Mouse (Mus musculus): Measurements from ENCODE around the gene Rnpc3. TPM values are rescaled to one million over a fixed set of nuclear protein-coding genes. Genes with fewer than 3 reads are reported as not detected.
"Not testable (repeated sequence)": the region's sequence is repeated elsewhere in the genome, so short reads cannot be mapped to it uniquely, and the experiment has no call there.

Rnpc3 gene
- 10 to 100 TPM; 24.1 to 24.8 TPM for total RNA-seq (2021)
- long read RNA-seq, experiment 1, full-length matches to known transcripts, result 11 of 18 reads
- long read RNA-seq, experiment 1, partial matches to known transcripts, result 2 of 18 reads
- long read RNA-seq, experiment 1, other reads (novel, unspliced or antisense), result 5 of 18 reads
- long read RNA-seq, experiment 2, transcript Rnpc3-201 (15 exons, 3,888 nt), result major isoform, 8 of 19 reads
- long read RNA-seq, experiment 2, partial matches to known transcripts, result 1 of 19 reads
- long read RNA-seq, experiment 2, other reads (novel, unspliced or antisense), result 6 of 19 reads

DNA sequence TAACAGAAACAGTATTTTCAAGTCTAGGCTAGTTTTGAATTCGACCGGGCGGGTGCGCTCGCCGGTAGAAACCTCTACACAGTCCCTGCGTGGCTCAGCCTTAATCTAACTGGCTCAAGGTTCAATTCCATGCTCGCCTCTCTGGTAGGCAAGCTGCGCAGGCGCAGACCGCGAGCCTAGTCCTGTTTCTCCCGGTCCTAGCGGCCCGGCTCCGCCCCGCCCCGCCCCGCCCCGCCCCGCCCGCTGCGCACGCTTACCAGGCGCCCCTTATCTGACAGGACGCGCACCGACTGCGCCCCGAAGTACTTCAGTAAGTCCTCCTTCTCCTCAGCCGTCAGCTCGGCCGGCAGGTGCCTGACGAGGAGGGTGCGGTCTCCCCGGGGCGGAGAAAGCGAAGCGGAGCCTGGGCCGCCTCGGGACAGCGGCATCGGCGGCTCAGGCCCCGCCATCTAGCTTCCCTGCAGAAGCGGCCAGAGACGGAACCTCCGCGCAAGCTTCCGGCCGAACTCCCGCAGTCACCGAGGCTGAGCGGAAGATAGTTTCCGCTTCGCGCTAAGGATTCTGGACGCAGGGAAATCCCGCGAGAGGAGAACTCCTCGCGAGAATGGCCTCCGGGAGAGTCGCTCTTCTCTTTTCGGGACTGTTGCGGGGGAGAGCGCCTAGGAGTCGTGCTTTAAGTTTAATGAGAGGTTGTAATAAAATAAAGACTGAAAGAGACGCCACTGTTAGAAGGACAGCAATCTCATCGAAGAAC, at the start of gene Rnpc3:
Gene Rnpc3 (minus strand): TSS at position 544 of the 754 bp plus-strand sequence.
- DNase-seq (ENCODE audit: low spot score in 2 of 2), result peak; percentile 96

DNA sequence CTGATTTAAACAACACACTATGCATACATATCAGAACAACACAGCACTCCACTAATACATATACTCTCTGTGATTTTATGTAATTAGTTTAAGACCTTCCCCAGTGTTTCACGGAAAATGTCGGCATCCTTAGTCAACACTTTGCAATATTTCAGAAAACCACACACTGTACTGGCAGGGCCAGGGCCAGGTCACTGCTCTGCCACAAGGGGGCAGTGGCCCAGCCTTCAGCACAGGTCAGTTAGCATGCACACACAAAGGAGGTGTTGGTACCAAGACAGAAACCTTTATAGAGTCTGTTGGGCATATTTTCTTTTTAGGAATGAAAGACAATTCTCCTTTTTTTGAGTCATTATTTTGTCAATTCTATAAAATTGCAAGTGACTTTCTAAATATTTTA, 27.0 kb upstream of the Rnpc3 start:
- no peak for DNase-seq (ENCODE audit: low spot score in 2 of 2)

DNA sequence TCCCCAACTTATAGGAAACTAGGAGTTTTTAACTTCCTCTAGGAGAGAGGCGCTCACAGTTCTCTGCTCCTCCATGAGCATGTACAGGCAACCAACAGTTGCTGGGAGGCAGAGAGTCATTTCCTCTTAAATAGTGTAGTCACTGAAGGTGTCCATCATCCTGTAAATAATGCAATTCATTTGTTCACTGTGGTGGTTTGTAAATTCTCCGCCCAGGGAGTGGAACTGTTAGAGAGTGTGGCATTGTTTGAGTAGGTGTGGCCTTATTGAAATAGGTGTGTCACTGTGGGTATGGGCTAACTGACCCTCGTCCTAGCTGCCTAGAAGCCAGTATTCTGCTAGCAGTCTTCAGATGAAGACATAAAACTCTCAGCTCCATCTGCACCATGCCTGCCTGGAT, 24.4 kb upstream of the Rnpc3 start:
- DNase-seq (ENCODE audit: low spot score in 2 of 2), result no peak

DNA sequence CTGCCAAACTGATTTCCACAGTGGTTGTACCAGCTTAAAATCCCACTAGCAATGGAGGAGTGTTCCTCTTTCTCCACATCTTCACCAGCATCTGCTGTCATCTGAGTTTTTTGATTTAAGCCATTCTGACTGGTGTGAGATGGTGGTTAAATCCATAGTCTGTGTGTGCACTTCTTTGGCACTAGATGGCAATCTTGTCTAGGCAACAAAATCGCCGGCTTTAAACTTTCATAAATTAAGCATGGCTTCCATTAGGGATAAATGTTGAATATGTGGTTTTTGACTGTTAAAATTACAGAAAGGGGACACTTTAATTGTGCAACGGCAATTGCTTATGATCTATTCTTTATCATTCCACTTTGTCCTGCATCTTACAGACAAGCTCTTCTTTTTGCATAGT, 21.4 kb upstream of the Rnpc3 start:
- not testable (repeated sequence) for DNase-seq (ENCODE audit: low spot score in 2 of 2)

DNA sequence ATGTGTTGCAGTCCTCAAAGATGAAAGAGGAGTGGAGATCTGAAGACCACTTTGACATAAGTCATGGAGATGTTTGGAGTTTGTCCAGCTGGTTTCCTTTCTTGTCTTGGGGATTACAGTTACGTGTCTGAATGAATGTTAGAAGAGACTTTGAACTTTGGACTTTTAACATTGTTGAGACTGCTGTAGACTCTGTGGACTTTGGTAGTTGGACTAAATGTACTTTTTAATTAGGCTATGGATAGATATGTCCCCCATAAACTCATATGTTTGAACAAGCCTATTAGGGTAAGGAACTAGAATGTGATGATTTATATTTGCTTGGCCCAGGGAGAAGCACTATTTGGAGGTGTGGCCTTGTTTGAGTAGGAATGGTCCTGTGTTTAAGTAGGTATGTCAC, 9.6 kb upstream of the Rnpc3 start:
- no peak for DNase-seq (ENCODE audit: low spot score in 2 of 2)

DNA sequence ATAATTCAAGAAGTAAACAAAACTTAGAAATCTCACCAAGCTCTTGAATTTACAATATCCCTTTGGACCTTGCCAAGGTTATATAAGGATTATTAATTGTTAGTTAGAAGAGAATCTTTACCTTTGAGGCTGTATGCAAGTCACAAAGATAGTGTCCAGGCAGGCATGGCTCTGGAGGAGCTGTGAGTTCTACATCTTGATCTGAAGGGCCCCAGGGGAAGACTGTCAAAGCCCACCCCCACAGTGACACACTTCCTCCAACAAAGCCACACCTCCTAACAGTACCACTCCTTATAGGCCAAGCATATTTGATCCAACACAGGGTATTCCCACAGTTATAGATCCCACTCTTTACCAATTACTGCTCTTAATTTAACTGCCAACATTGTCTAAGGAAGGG, 4.3 kb upstream of the Rnpc3 start:
- no peak for DNase-seq (ENCODE audit: low spot score in 2 of 2)

DNA sequence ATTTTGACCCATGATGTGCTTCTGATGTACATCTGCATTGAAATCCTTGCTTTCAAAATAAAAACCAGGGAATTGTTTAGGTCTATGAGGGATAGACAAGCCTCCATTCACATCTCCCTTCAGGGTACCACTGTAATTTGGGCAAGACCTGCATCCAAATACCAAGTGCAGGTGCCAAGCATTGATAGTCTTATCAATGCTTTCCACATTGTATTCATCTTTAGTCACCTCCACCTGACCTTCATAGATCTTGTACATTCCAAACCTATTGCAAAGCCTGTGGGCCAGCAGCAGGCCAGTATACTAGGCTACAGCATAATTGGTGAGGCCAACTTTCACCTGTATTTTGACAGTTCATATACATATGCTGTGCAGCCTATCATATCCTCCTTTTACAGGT, 1.7 kb upstream of the Rnpc3 start:
- DNase-seq (ENCODE audit: low spot score in 2 of 2), result no peak

DNA sequence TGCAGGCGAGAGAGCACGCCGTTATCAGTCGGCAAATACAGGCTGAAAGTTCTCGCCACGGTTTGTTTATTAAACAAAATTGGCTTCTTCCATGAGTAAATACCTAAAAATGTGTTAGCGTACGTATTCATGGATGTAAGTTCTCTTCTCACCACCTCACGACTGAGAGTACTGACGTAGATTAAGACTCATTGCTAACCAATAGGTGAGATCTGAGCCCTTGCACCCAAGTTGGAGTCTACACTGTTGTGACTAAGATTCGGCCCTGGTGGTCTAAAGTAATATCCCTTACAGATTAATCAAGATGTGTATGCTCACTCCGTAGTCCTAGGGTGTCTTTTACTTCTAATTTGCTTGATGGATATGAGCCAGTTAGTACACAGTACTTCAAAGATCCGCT, 615 bp upstream of the Rnpc3 start:
- DNase-seq (ENCODE audit: low spot score in 2 of 2), result no peak

DNA sequence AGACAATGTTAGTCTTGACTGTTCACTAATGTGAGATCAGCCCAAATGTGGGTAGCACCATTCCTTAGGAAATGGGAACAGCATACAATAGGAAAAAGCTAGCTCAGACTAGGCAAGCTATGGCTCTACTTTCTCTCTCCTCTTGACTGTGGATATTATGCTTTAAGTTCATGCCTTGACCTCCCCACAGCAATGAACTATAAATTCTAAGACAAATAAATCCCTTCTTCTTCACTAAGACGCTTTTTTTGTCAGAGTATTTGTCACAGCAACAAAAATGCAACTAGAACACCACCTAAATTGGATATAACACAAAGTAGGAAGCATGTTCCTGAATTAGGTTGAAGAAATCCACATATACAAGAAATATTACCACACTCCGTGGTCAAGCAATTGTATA, 23.4 kb downstream of the Rnpc3 start, which contains the start of gene Amy1:
Gene Amy1 (minus strand): TSS at position 101 of the 400 bp plus-strand sequence.
- DNase-seq (ENCODE audit: low spot score in 2 of 2), result no peak

DNA sequence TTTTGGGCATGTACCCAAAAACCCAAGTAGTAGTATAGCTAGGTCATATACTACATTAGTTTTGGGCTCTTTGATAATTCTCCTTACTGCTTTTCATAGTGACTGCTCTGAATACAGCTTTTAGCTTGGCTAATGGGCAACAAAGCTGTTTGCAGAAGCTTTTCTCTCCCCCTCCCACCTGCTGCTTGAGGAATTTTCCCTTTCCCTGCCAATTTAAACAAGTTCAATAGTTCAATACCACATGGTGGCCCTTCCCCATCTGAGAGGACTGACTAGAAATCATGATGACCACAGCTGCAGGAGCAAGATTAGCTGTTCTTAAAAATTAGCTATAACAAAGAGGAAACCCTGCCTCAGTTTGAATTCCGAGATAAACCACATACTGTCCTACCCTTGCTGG, 39.1 kb downstream of the Rnpc3 start:
- no peak for DNase-seq (ENCODE audit: low spot score in 2 of 2)

DNA sequence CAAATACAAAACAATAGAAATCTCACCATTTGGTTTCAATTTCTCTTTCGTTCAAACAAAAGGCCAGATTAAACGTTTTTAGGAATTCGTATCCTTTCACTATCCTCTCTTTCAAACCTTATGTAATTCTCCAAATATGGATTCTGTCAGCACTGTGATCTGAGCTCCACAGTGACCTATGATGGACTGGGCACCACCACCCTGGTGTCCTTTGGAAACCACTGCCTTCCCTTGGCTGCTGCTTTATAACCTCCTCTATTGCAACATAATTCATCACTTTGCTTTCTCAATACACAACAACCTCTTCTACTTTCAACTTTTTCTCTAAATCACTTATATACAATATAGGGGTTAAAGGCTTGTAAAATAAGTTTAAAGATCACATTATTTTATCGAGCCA, 55.4 kb downstream of the Rnpc3 start:
- no peak for DNase-seq (ENCODE audit: low spot score in 2 of 2)

DNA sequence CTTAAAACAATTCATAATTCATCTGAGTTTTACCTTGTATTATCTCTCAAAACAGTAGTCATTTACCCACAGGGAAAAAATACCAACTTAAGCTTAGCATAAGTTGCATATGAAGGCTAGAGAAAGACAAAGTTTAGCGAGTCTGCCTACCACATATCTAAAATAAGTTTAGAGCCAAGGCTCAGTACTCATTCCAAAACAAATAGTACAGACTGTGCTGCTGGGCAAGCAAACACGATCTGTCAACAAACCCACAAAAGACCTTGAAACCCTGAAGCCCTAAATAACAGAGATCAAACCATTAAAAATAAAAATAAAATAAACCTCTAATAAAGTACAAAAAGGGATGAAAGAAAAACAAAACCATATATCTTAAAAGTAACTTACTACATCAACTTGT, 55.8 kb downstream of the Rnpc3 start:
- no peak for DNase-seq (ENCODE audit: low spot score in 2 of 2)

DNA sequence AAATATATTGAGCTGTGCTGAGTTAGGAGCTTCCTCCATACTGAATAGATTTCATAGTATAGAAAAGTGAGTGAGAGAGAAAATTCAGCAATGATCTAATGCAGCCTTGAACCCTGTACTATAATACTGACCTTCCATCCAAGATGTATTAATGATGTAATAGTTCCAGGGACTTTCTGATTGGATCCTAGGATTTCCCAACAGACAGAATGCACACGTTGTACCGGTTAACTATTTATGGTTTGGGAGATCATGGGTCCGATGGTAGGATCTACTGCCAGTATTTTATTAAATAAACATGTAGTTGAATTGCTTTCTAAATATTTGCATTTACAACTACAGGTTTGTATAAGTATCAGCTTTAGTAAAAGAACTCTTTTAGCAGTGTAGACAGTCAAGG, 57.8 kb downstream of the Rnpc3 start:
- DNase-seq (ENCODE audit: low spot score in 2 of 2), result no peak

Other genes with a start within 250 kb of the Rnpc3 start
- not detected for gene Amy2a1, start 97.7 kb downstream of the Rnpc3 start, total RNA-seq (2021)
- 10 to 100 TPM; 11.0 to 11.1 TPM for gene Amy1, start 23.4 kb downstream of the Rnpc3 start, total RNA-seq (2021)

Measured in left cerebral cortex, adult 18-20 months (tissue).